Mouse (Mus musculus): Measurements from ENCODE around the gene Rnf213. TPM values are rescaled to one million over a fixed set of nuclear protein-coding genes. Genes with fewer than 3 reads are reported as not detected.
A peak's percentile ranks its signal among the peaks of the same experiment; 100 is the strongest.

Gene Rnf213
- total and polyA plus RNA-seq, 2 experiments from 2014 or later, result 0.94 to 8.7 TPM

DNA sequence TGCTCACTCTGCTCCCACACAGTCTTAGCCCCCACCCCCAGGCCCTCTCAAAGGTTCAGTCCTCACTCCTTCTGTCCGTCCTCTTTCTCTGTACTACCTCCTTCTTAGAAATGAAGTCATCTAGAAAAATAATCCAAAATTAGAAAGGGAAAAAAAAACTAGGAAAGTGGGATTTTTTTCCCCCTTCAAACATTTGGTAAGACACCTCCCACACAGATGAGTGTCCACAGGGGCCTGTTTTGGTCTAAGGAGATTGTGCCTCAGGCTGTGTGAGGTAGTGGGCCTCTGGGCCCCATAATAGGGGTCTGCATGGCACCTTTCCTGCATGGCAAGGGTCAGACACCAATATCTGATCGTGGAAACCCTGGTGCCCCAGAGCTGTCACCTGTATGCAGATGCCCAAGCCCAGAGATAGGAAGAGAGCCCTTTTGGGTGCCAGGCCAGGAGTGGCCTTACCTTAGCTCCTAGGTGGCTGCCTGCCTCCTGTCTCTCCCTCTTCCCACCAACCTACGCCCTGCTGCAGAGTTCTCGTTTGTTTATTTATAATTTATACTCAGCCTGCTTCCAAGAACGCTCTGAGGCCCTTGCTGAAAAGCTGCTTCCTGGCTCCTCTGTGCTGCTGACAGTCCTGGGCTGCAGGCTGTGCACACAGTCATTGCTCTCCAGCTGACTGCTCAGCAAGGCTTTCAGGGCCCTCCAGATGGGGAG lies 127.3 kb downstream of the Rnf213 start:
- no peak overlapping the region for H3K4me3 ChIP-seq (ENCODE audit: low read length)
- no peak overlapping the region for H3K4me2 ChIP-seq (ENCODE audit: low read depth, low read length)
- ATAC-seq (no peak), DNase-seq (ENCODE audit: low spot score) (no peak)
- H3K27ac ChIP-seq, result no peak overlapping the region
- H3K9me3 ChIP-seq (ENCODE audit: low read length), result no peaks in the 10 kb centered on the region
- H3K36me3 ChIP-seq (ENCODE audit: insufficient read depth, low read length), result no peaks in the 10 kb centered on the region
- WGBS, result 77% methylated on average over 5 of the region's 5 CpGs
- no peaks in the 10 kb centered on the region for H3K27me3 ChIP-seq (ENCODE audit: insufficient read depth, low read length)
- TF ChIP-seq CTCF (IDR thresholded peaks at IDR 0.05; ENCODE audit: low read depth), result no peak
- H3K9ac ChIP-seq (replicated peaks; ENCODE audit: low read length), result no peak overlapping the region
- H3K4me1 ChIP-seq (ENCODE audit: insufficient read depth, low read length), result peaks cover 19% of the 10 kb centered on the region

DNA sequence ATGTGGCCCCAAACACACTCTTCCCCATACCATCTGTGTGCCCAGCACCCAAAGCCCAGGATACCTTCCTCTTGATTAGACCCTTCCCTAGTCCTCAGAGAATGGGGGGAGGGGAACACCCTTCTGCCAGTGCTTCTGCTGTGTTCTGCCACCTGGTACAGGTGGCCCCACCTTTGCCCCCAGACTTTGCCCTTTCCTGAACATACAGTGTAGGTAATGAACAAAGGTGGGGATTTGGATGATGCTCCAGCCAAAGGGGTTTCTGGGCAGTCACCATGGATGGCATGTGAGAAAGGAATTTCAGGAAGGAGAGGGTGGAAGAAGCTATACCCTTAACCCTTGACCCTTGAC lies 127.8 kb downstream of the Rnf213 start:
- Histone ChIP-seq H3K27me3 (ENCODE audit: insufficient read depth, low read length) (no peaks in the 10 kb centered on the region), H3K36me3 (ENCODE audit: insufficient read depth, low read length) (no peaks in the 10 kb centered on the region), H3K4me3 (ENCODE audit: low read length) (no peak overlapping the region), H3K9me3 (ENCODE audit: low read length) (no peaks in the 10 kb centered on the region), H3K4me1 (ENCODE audit: insufficient read depth, low read length) (peaks cover 13% of the 10 kb centered on the region), H3K4me2 (ENCODE audit: low read depth, low read length) (no peak overlapping the region), H3K9ac (replicated peaks; ENCODE audit: low read length) (no peak overlapping the region), H3K27ac (no peak overlapping the region)
- DNase-seq (ENCODE audit: low spot score) (no peak), ATAC-seq (no peak)
- no peak for TF ChIP-seq CTCF (IDR thresholded peaks at IDR 0.05; ENCODE audit: low read depth)

DNA sequence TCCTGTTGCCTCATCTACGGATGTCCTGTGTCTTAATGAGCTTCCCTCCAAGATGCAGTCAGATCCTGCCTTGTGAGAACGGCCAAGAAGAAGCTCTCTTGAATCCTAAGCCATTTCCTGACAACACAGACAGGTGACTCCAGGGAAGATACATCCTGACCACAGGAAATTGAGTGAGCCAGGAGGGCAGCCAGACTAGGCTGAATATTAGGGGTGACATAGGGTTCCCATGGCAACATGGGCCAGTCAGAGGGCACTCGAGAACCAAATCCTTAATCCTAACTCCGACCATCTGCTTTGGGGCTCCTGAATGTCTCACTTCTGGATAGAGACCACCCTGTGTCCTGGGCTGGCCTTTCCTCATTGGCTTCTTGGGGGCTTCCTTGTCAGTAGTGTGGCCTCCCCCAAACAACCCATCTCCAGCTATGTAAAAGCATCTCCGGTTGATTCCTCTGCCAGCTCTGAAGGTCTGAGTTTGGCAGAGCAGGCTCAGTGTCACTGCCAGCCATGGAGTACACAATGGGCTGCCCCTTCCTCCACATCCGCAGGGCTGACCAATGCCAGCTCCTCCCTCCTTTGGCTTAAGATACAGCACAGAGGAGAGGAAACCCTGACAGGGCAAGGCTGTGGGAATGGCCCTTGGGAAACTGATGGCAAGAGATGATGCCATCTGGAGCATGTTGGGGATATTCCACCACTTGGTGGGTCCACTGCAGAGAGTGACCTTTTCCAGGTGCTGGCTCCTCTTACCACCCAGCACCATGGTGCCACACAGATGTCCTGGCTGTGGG lies 129.2 kb downstream of the Rnf213 start:
- 58% methylated on average over 6 of the region's 6 CpGs for WGBS
- H3K27me3 ChIP-seq (ENCODE audit: insufficient read depth, low read length), result no peaks in the 10 kb centered on the region
- H3K4me2 ChIP-seq (ENCODE audit: low read depth, low read length), result no peak overlapping the region
- peaks cover 10% of the 10 kb centered on the region for H3K4me1 ChIP-seq (ENCODE audit: insufficient read depth, low read length)
- no peaks in the 10 kb centered on the region for H3K36me3 ChIP-seq (ENCODE audit: insufficient read depth, low read length)
- H3K27ac ChIP-seq, result peak overlapping the region; percentile 16; the same call in 1 of the 2 replicates
- no peak overlapping the region for H3K4me3 ChIP-seq (ENCODE audit: low read length)
- DNase-seq (ENCODE audit: low spot score), result peak; percentile 73
- H3K9ac ChIP-seq (replicated peaks; ENCODE audit: low read length), result no peak overlapping the region
- ATAC-seq, result peak; percentile 77
- H3K9me3 ChIP-seq (ENCODE audit: low read length), result no peaks in the 10 kb centered on the region
- no peak for TF ChIP-seq CTCF (IDR thresholded peaks at IDR 0.05; ENCODE audit: low read depth)

DNA sequence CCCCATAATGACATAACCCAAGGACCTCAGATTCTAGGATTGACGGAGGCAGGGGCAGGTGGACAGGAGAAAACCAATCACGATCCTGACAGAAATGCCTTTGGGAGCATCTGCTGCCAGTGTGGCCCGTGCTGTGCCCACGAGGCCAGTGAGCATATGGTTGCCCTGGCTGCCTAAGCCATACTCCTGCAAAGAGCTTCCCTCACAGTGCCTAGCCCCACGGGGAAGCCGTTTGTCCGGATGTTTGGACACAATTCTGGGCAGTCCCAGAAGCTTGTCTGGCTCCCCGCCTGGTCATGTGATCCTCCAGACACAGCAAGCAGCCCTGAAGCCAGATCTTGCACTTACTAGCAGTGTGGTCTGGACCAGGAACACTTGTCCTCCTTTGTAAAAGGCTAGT lies 129.9 kb downstream of the Rnf213 start:
- peak; percentile 83 for ATAC-seq
- no peak for TF ChIP-seq CTCF (IDR thresholded peaks at IDR 0.05; ENCODE audit: low read depth)
- Histone ChIP-seq H3K9me3 (ENCODE audit: low read length) (no peaks in the 10 kb centered on the region), H3K36me3 (ENCODE audit: insufficient read depth, low read length) (no peaks in the 10 kb centered on the region), H3K4me3 (ENCODE audit: low read length) (no peak overlapping the region), H3K27ac (peak overlapping the region; percentile 16; the same call in 1 of the 2 replicates), H3K27me3 (ENCODE audit: insufficient read depth, low read length) (no peaks in the 10 kb centered on the region), H3K9ac (replicated peaks; ENCODE audit: low read length) (no peak overlapping the region), H3K4me1 (ENCODE audit: insufficient read depth, low read length) (peaks cover 7% of the 10 kb centered on the region), H3K4me2 (ENCODE audit: low read depth, low read length) (no peak overlapping the region)
- 35% methylated on average over 8 of the region's 8 CpGs for WGBS
- peak; percentile 85 for DNase-seq (ENCODE audit: low spot score)

DNA sequence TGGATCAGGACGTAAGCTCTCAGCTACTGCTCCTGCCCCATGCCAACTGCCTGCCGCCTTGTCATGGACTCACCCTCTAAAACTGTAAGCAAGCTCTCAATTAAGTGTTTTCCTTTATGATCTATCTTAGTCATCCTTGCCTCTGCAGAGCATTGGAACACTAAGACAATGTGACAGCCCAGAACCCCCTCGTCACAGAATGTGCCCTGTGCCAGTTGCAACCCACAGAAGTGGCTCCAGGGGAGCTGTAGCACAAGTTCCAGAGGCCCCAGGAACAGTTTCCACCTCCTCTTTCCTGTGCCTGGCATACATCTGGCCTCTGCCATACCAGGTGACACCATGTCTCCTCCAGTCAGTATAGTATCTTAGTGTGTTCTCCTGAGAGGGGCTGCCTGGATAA lies 130.5 kb downstream of the Rnf213 start:
- Histone ChIP-seq H3K9ac (replicated peaks; ENCODE audit: low read length) (no peak overlapping the region), H3K4me2 (ENCODE audit: low read depth, low read length) (no peak overlapping the region), H3K4me3 (ENCODE audit: low read length) (no peak overlapping the region), H3K9me3 (ENCODE audit: low read length) (no peaks in the 10 kb centered on the region), H3K4me1 (ENCODE audit: insufficient read depth, low read length) (peaks cover 7% of the 10 kb centered on the region), H3K27me3 (ENCODE audit: insufficient read depth, low read length) (no peaks in the 10 kb centered on the region), H3K27ac (0 out of 2 replicates have a peak overlapping the region, but pooled peaks have one; percentile 16), H3K36me3 (ENCODE audit: insufficient read depth, low read length) (no peaks in the 10 kb centered on the region)
- DNase-seq (ENCODE audit: low spot score) (no peak), ATAC-seq (no peak)
- TF ChIP-seq CTCF (IDR thresholded peaks at IDR 0.05; ENCODE audit: low read depth), result no peak
- 67% methylated on average over 3 of the region's 3 CpGs for WGBS

DNA sequence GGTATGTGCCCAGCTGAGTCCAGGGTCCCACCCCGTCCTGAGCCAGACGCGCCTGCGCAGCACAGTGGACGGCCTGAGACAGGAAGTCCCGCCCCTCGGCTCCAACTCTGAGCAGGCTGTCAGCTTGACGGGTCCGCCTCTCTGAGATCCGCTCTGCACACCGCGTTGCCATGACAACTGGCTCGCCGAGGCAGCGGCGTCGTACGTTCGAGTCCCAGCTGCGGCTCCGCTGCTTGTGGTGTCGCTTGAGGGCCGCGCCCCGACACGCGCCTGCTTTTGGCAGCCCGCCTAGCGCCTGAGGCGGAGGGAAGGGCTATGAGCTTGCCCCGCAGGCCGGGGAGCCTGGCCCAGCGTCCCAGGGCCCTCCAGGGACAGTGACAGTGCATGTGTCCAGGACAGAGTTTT lies 131.6 kb downstream of the Rnf213 start:
- ATAC-seq, result peak; percentile 89
- H3K9me3 ChIP-seq (ENCODE audit: low read length), result no peaks in the 10 kb centered on the region
- DNase-seq (ENCODE audit: low spot score), result peak; percentile 96
- H3K9ac ChIP-seq (replicated peaks; ENCODE audit: low read length), result 0 out of 2 replicates have a peak overlapping the region, but pooled peaks have one; percentile 28
- H3K4me3 ChIP-seq (ENCODE audit: low read length), result peak overlapping the region; percentile 32
- H3K27ac ChIP-seq, result no peak overlapping the region
- peak overlapping the region; percentile 57 for H3K4me2 ChIP-seq (ENCODE audit: low read depth, low read length)
- peaks cover 7% of the 10 kb centered on the region for H3K4me1 ChIP-seq (ENCODE audit: insufficient read depth, low read length)
- H3K36me3 ChIP-seq (ENCODE audit: insufficient read depth, low read length), result no peaks in the 10 kb centered on the region
- no peaks in the 10 kb centered on the region for H3K27me3 ChIP-seq (ENCODE audit: insufficient read depth, low read length)
- 1% methylated on average over 33 of the region's 33 CpGs for WGBS
- no peak for TF ChIP-seq CTCF (IDR thresholded peaks at IDR 0.05; ENCODE audit: low read depth)
